Mouse (Mus musculus) ES-CJ7 (cell line): ENCODE data around the gene Cryba4.
A peak's percentile ranks its signal among the peaks of the same experiment; 100 is the strongest.

Experiments
- DNase-seq: peaks from one replicate; pipeline ENCODE4 v3.0.0; 2011; ENCODE audit warnings: low read depth, low spot score

Cryba4 gene

DNA sequence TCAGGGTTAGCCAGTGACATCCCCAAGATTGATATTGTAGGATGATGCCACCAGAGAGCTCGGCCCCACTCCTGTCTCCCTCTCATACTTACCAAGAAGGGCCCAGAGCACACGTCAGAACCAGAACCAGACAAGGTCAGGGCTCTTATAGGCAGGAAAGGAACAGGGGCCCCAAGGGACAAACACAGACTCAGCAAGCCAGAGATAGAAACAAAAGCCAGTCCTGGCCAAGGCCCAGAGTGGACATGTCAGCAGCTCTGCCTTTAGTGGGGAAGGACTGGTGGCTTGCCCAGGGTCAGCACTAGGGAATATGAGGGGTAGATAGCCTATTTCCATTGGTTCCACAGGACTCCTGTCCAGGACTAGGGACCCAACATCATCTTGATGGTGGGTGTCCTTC is at the start of gene Cryba4:
TSS of gene Cryba4 (minus strand) at position 119 of the 400 bp plus-strand sequence.
- no peak for DNase-seq

DNA sequence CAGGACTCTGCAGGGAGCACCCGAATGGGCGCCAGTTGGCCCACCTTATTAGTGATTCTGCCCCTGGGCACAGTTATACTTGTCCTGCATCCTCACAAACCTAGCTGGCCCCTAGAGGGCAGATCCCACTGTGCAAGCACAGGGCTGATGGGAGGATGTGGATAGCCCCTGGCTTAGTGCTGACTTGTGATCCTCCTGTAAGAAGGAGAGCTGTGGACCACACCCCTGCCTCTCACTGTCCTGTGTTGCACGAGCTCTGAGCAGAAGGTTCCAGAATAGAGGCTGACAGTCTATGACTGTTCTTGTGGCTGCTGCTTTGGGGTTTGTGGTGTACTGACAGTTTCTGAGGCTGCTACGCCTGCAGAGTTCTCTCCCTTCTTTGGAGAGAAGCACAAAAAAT is 49.4 kb upstream of the Cryba4 start:
- no peak for DNase-seq

DNA sequence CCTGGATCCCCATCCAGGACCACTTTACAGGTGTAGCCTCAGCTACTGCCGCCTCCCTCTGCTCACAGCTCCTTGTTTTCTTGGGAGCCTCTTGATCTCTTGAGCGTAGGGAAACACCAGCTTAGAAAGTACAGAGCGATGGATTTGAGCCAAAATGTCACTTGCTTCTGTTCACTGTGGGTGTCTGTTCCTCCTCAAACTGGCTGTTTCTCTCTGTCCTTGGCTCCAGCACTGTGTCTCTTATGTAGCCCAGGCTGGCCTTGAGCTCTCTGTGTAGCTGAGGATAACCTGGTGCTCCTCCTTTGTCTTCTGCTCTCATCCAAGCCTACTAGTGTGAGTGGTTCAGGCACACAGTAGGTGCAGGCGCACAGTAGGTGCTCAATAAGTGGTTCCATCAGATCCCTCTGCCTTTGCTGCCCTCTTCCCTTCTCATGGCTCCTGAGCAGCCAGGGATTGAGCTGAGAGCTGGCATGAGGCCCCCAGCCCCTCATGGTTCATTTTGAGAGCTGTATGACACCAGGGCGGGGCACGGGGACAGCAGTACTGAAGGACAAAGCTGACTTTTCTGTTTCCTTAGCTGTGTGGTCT is 48.5 kb upstream of the Cryba4 start:
- no peak for DNase-seq

DNA sequence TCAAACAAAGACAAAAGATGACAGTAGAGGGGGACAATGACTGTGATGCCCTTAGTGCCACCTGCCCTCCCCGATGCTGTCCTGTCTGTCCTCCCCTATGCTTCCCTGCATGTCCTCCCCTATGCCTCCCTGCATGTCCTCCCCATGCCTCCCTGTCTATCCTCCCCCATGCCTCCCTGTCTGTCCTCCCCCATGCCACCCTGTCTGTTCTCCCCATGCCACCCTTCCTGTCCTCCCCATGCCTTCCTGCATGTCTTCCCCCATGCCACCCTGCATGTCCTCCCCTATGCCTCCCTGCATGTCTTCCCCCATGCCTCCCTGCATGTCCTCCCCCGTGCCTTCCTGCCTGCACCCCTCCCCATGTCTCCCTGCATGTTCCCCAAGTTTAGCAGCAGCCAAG is 47.8 kb upstream of the Cryba4 start:
- no peak for DNase-seq

DNA sequence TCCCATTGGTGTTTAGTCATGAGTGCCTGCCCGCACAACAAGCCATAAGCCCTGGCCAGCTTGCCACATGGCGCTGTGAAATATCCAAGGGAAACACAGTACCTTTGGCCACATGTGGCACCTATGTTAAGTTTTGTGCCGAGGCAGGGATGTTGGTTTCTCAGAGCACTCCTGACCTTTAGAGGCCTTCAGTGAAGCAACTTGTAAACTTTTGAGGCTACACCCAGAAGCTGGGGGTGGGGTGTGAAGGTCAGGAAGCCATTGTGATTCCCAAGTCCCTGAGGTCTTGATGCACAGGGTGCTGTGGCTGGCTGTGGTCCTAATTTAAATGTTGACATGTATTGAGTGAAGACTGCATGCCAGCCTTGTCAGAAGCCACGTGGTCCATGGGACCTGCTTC is 47.1 kb upstream of the Cryba4 start:
- DNase-seq, result peak; percentile 59

DNA sequence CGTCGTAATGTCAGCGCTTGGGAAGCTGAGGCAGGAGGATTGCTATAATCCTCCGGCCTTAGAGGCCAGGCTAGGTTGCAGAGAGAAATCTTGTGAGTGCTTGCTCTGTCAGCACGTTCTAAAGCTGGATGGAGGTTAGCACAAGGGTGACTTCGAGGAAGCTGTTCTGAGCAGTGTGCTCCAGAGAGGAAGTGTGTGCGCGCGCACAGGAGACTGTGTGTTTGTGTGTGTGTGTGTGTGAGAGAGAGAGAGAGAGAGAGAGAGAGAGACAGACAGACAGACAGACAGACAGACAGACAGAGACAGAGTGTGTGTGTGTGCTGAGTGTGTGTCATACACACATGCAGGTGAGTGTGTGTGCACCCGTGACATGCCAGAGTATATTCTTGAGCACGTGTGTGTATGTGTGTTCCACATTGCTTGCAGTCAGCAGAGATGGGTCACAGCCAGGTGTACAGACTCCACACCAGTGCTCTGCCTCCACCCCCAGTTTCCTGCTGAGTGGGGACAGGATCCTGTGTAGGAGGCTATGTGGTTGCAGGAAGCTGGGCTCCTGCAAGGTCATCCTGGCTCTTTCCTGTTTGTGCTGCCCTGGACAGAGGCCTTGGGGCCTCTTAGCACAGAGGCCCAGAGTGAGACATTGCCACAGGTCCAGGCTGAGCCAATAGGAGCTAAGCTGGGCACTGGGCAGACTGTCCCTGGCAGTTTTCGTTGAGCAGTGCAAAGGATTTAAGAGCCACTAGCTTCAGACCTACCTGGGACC is 46.1 kb upstream of the Cryba4 start:
- no peak for DNase-seq

DNA sequence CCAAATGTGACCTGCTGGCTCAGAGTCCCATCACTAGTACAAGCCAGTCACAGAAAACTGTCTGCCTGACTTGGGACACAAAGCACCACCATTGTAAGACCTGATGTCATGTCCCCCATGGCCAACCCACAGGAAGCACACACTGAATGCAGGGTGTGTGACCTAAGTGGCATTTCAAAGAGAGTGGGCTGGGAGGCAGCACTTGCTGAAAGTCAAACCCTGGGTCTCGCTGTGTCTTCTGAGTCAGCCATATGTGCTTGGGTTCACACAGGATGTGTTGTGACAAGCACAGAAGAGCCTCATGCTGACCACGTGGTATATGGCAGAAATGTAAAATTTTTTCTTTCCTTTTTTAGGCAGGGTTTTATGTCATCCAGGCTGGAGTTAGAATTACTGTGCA is 44.9 kb upstream of the Cryba4 start:
- peak; percentile 38 for DNase-seq

DNA sequence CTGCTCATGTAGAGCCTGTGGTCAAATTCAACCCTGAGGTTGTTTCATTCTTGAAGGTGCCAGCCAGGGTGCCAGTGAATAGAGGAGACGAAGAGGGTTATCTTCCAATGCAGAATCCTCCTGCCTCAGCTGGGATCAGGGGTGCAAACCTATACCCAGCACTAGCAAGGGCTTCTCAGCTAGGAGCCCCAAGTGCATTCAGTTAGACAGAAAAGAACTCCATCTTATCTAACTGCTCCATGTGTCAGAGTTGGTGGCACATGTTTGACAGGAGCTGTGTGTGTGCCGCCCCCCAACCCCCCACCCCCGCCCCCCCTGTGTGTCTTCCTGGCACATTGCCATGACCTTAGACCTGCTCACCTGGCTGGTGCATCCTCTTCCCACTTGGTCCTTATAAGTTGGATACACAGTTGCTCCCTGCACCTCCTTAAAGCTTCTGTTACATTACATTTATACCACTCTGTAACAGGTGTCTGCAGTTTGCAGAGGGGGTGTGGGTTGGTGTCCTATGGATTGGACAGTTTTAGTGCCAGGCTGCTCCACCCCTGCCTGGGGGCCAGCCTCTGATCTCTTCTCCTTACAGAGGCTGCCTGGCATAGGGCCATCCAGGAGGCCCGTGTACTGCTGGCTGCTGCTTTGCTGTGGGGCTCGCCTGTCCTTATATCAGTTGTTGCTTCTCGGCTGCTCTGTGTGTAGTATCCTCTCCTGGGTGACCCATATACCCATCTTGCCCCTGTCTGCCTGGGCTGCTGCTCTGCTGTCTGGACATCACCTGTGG is 44.3 kb upstream of the Cryba4 start:
- DNase-seq, result no peak

DNA sequence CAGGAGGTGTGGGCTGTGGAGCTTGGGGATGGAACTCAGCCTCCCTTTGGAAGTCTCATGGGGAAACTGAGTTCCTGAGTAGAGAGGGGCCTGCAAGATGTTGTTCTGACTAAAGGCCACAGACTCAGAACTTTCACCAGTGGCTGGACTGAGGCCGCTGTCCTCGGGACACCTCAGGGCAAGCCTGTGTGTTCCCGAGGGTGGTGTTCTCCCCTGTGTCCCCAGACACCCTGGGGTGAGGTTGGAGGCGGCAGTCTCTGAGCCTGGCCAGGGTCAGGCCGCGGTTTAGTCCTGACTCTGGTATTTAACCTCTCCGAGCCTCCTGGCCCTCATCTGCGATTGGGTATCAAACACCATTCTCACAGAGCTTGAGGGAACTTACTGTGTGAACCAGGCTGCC is 43.2 kb upstream of the Cryba4 start:
- DNase-seq, result no peak

DNA sequence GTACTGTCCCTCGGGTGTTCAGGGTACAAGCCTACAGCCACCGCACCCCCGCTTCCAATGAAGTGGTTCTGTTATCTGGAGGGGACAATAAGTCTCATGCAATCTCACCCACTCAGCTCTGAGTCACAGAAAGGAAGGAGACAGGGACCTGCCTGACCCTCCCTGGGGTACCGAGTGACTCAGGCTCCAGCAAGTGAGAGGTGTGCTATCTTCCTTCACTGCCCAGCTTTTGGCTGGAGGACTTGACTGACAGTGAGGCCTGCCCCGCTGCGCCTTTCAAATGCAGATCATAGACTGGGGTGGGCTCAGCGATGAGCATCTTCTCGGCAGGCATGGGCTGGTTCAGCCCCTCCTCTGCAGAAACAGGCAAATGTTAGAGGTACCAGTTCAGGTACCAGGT is 42.8 kb upstream of the Cryba4 start:
- peak; percentile 83 for DNase-seq

DNA sequence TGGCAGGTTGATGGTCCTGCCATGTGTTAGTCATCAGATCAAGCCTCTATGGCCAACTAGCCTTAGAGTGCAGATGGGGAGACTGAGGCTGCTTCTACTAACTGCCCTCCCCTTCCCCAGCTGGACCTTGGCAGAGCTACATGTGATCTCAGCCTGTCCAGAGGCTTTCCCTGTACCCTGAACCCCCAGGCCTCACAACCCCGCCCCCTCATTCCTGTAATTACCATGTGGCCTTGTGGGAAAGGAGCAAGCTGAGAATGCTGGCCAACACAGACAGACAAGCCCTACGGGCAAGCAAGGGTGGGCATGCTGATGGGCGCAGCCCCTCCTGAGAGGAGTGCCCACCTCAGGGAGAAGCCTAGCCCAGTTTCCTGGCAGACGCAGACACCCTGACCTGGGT is 42.4 kb upstream of the Cryba4 start:
- DNase-seq, result no peak

DNA sequence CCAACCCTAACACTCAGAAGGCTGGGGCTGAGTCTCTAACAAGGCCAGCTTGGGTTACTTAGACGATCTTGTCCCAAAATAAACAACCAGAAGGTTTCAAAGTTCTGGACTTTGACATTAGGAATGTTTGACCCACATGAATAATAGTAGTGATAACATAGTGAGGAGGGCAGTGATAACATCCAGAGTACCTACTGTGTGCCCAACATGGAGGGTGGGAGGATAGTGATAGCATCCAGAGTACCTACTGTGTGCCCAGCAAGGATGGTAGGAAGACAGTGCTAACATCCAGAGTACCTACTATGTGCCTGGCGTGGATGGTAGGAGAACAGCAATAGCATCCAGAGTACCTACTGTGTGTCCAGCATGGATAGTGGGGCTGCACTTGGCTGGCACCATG is 41.5 kb upstream of the Cryba4 start:
- DNase-seq, result no peak

DNA sequence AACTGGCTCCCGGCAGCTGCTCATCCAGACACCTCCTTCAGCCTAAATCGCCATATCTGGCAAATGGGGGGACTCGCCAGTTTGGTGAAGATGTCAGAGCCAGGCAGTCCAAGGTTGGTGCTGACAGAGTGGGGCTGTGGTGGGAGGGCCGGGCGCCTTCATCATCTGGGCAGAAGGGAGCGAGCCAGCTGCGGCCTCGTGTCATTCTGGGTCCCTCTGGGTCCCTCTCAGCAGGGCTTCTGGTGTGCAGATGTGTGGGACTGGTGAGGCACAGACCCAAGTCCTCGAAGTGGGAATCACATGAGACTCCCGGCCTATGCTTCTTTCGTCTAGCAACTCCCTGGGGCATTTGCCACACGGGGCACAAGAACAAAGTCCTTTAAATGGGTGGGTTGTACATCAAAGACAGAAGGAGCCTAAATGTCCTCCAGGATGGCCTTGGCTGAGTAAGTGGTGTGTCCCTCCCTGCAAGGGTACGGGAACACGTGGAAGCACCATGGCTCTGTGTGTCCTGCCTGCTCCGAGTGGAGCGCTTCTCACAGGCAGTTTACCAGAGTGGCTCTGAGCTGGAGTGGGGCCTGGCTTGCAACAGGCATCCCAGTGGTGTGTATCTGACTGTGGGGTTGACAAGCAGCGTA is 40.1 kb upstream of the Cryba4 start:
- DNase-seq, result no peak

DNA sequence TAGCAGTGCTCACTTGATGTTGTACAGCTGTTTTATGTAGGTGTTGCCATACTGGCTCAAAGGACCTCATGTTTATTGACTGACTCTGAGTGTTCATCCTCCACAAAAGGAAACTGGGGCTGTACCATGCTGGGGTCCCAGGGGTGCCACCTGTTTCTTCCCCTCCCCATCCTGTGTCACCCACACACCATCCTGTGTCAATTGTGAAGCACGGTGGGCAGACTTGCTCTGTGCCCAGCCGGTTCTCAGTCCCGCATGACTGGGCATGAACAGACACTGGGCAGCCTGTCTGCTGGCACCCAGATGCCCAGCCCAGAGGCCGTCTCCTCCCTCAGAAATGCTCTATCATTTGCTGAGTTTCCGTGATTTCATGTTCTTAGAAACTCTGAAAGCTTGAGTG is 39.5 kb upstream of the Cryba4 start:
- no peak for DNase-seq

DNA sequence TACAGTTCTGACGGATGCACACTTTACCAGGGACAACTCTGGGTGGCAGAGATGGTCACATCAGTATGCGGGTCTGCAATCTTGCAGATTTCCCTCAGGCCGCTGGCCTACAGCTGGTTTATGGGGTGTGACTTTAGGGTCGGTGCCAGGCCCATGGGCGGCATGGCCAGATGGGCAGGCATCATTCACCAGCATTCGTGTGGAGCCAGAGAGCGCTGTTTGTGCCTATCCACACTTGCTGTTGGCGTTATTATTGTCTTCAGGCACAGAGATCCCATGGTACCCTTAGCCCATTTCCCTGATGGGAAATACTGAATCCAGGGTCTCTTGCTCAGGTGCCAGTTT is 38.2 kb upstream of the Cryba4 start:
- DNase-seq, result no peak

DNA sequence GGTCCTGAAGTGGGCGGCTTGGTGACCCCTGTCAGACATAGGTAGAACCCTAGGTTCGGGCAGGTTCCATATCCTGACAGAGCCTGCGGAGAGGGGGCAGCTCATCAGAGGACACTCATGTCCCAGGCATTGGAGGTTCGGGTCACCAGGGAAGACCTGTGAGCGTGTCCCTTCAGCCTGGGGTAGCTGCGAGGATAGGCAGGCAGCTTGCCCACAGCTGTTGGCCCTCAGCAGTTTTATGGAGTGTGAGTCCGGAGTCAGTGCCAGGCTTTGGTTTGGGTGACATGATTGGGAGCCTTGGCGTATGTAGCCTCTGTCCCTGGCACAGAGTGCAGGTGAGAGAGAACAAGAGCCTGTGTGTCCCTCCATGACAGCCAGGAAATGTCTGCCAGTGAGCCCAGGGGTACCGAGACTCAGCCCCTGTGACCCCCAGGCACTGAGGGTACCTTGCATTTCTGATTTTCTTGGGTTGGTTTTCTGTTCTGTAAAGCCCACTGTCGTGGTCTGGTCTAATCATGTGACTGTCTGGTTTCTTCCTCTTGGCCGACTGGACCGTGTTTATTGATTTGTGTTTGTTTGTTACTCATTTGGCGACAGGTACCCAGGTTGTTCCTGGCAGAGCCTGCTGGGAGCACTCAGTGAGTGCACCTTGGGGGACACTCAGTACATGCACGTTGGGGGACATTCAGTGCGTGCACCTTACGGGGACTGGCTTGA is 37.7 kb upstream of the Cryba4 start:
- no peak for DNase-seq

DNA sequence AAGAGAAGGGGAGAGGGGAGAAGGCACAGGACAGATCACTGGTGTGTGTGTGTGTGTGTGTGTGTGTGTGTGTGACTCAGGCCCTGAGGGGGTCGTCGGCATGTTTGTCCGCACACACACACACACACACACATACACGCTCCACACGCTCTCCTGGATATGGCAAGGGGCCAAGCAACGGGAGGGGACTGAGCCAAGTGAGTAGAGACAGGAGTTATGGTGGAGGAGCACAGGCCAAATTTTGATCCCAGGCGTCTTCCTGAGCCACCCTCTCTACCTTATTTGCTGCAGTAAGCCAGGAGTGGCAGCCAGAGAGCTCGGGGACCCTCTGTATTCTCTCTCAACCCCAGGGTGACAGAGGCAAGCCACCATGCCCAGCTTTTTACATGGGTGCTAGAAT is 36.9 kb upstream of the Cryba4 start:
- no peak for DNase-seq

DNA sequence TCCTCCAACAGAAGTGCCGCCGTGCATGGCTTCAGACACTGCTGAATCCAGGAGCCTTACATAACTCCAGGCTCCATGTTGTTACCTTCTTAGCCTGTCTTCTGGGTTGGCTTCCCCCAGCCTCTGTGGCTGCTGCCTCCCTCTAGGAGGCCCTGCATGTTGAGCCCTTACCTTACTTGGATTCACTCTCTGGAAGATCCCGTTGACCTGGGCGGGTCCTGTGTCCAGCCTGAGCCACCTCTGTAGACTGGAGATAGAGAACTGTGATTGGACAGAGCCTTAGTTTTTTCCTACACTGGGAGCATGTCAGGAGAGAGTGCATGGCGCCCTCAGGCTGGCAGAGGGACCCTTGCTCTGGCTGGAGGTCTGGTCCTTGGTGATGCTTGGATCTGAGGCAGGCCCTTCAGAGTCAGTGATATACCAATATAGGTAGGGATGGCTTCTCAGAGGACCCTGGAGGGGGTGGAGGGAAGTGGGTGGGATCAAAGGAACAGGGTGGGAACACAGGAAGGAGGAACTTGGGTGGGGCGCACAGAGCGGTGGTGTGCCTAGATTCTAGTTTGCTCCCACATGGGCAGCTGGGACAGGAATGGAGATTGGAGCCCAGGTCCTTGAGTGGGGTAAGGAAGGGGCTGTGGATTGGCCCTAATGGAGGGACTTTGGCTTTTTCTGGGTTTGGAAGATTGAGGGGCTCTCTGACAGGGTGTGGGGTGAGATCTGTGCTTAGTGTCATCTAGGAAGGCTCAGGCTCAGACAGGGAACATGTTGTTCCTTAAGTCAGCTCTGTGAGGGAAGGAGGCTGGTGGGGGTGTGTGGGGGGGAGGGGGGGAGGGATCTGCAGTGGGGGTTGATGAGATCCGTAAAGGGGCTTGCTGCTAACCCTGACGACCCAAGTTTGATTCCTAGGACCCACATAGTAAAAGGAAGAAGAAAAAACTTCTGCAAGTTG is 36.1 kb upstream of the Cryba4 start:
- peak; percentile 45 for DNase-seq

DNA sequence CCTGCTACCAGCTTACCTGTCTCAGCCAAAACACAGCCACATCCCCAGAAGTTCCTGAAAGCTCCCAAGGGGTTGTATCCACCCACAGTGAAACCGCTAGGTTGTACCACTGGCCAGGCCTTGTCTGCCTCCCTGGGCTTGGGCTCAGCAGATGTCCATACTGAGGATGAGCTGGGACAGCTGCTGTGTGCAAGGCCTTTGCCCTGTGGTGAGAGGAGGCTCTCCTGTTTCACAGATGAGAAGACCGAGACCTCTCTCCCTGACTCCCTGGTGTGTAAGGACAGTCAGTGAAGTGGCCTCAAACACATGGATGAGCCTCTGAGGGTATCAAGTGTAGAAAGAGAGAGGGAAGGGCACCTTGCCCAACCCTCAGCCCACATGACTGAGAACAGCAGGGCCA is 35.3 kb upstream of the Cryba4 start:
- no peak for DNase-seq

DNA sequence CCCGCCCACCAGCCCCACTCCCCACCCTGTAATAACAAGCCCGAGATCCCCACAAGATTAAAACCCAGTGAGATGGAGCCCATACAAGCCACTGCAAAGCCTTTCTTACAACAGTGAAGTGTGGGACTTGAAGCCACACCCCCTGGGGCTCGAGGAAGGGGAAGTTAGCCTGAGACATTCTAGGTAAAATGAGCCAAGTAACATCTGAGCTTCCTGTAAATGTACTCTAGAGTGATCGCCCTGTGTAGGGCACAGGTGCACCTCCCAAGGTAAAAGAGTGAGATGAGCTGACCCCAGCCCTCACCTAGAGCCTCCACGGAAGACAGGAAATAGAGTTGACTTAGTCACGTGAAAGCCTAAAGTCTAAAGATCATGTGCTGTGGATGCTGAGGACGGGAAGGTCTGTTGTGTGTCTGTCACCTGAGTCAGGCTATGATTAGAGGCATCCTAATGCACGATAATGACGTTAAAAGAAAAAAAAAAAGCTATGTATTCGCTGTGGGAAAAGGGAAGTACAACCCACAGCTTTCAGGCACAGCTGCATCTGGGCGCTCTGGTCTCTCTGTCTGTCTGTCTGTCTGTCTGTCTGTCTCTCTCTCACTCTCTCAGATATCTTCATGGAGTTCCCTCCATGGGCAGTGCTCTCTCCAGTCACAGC is 34.8 kb upstream of the Cryba4 start:
- DNase-seq, result no peak
